Mouse (Mus musculus): ENCODE measurements around the gene Sytl2. TPM values are rescaled to one million over a fixed set of nuclear protein-coding genes. Genes with fewer than 3 reads are reported as not detected.

The Sytl2 gene
- polyA plus RNA-seq, 1 experiment from 2014 or later: 3.1 TPM

DNA sequence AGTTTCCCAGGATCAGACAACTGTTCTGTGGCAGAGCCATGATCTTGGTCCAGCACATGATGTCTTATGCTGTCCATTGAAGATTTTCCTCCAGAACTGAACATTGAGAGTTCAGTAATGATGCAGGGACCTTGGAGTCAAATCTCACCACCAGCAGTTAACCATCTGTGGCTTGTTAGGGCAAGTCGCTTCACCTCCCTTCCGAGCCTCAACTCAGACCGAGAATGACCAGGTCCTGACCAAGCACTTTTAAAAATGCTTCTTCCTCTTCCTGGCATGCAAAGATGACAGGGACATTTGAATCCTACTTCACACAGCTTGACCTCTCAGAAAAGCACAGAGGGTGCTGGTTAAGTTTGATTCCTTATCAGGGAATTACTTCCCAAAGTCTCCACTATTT, 50.1 kb downstream of the Sytl2 start:
- H3K4me1 ChIP-seq: no peaks in the 10 kb centered on the region
- no peak for DNase-seq (ENCODE audit: low spot score)
- H3K36me3 ChIP-seq (replicated peaks): no peaks in the 10 kb centered on the region
- H3K9me3 ChIP-seq: no peaks in the 10 kb centered on the region
- no peaks in the 10 kb centered on the region for H3K27me3 ChIP-seq (replicated peaks; ENCODE audit: low read depth, poor library complexity, severe bottlenecking)
- no peak overlapping the region for H3K4me3 ChIP-seq
- no peak overlapping the region for H3K27ac ChIP-seq (replicated peaks)
- WGBS: 75% methylated on average over 3 of the region's 3 CpGs

DNA sequence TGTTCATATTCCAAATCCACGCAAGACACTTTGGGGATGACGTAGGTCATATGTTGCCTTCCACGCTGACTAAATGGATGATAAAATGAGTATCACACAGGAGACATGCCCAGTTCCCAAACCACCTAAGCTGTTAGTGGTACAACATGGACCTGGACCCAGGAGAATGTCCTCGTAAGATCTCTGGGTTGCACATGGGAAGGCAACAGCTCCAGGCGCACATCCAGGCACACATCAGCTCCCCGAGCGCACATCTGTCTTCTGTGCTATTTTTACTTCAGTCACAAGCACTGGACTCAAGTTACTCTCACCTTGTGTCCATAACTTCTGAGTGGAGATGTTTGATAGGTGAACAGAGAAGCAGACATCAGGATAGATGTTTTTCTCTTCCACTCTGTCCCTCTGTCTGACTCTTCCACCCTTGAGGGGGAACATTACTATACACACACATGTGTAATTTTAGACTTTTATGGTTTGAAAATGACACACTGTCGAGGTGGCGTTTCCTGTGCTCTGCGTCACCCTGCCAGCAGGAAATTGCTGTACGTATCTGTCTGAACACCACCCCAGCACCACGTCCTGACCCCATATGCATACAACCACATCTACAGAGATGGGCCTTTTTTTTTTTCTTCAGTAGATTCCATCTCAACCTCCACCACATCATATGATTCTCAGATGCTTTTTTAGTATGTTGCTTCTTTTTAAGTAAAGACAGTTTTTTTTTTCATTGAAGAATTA, 51.6 kb downstream of the Sytl2 start:
- Histone ChIP-seq H3K36me3 (replicated peaks) (no peaks in the 10 kb centered on the region), H3K27ac (replicated peaks) (no peak overlapping the region)

DNA sequence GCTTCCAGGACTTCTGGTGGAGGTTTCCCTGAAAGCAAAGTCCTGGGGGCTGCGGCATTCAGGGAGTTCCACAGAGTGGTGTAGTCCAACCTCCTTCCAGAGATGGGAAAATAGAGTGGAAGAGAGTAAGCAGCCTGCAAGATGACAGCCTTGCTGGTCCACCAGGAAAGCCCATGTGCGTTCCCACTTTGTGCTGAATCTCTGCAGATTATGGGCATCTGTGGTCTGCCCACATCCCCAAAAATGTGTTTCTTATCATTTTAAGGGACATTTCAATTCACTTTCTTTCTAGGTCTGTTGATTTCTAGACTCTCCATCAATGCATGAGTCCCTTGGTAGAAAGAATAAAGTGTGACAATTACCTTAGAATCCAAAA, 52.2 kb downstream of the Sytl2 start:
- H3K36me3 ChIP-seq (replicated peaks): no peaks in the 10 kb centered on the region
- 91% methylated on average over 2 of the region's 2 CpGs for WGBS
- H3K4me3 ChIP-seq: no peak overlapping the region
- no peaks in the 10 kb centered on the region for H3K9me3 ChIP-seq
- no peak overlapping the region for H3K27ac ChIP-seq (replicated peaks)
- DNase-seq (ENCODE audit: low spot score): no peak
- H3K27me3 ChIP-seq (replicated peaks; ENCODE audit: low read depth, poor library complexity, severe bottlenecking): no peaks in the 10 kb centered on the region
- H3K4me1 ChIP-seq: no peaks in the 10 kb centered on the region

More for the DNA sequence above, 51.6 kb downstream of the Sytl2 start:
- 88% methylated on average over 12 of the region's 12 CpGs for WGBS
- no peaks in the 10 kb centered on the region for H3K27me3 ChIP-seq (replicated peaks; ENCODE audit: low read depth, poor library complexity, severe bottlenecking)
- DNase-seq (ENCODE audit: low spot score): no peak
- H3K4me3 ChIP-seq: no peak overlapping the region
- H3K9me3 ChIP-seq: no peaks in the 10 kb centered on the region
- H3K4me1 ChIP-seq: no peaks in the 10 kb centered on the region

DNA sequence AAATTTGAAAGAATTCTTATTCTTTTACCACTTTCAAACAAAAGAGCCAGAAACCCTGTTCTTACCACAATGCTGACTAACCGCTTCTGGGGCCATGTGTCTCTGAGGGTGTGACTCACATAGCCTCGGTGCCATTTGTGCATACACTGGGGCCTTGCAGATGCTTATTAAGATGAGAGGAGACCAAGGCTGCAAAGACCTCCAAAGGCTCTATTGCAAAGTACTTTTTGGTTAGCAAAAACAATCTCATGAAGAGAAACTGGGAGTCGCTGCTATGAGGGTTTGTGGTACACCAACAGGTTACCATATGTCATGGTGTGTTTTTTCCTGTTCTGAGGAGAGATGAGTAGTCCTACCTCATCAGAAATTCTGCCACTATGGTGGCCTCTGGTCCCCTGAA, 53.4 kb downstream of the Sytl2 start:
- Histone ChIP-seq H3K27me3 (replicated peaks; ENCODE audit: low read depth, poor library complexity, severe bottlenecking) (no peaks in the 10 kb centered on the region), H3K27ac (replicated peaks) (no peak overlapping the region), H3K36me3 (replicated peaks) (no peaks in the 10 kb centered on the region), H3K4me1 (no peaks in the 10 kb centered on the region), H3K4me3 (no peak overlapping the region), H3K9me3 (no peaks in the 10 kb centered on the region)
- DNase-seq (ENCODE audit: low spot score): no peak
- 87% methylated on average over 3 of the region's 3 CpGs for WGBS

DNA sequence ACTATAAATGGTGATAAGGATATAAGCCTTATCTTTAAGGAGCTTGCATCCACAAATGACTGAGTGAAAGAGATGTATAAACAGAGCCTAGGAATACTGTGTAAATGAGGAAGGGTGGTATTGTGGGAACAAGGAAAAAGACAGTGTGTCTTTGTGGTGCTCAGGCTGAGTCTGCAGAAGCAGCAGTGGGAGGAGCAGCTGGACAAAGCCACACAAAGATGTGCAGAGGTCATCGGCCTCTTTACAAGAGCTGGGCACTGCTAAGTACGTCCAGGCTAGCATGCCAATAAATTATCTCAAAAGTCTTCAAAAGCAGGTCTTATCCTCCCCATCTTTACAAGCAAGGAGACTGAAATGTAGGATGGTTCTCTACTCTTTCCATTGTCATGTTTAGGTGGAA, 53.9 kb downstream of the Sytl2 start:
- Histone ChIP-seq H3K27me3 (replicated peaks; ENCODE audit: low read depth, poor library complexity, severe bottlenecking) (no peaks in the 10 kb centered on the region), H3K27ac (replicated peaks) (no peak overlapping the region), H3K9me3 (no peaks in the 10 kb centered on the region), H3K4me1 (no peaks in the 10 kb centered on the region), H3K4me3 (no peak overlapping the region), H3K36me3 (replicated peaks) (no peaks in the 10 kb centered on the region)
- DNase-seq (ENCODE audit: low spot score): no peak
- 74% methylated on average over 2 of the region's 2 CpGs for WGBS

DNA sequence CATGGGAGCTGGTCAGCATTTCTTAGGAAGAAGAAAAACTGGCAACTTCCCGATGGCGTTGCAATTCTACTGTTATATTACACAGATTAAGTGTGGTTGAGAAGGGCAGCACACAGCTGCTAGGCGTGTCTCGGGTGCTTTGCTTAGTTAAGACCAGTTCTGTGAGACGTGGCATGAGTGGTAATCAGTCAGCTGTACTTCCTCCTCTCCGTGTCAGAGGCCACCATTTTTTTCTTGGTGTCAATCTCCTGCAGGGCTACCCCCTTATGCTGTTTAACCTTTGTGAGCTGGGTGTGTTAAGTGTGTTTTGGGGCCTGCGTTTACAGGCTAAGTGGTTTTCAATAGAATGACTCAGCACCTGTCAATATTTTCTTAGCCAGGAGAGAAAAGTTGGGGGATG, 60.7 kb downstream of the Sytl2 start:
- H3K4me1 ChIP-seq: no peaks in the 10 kb centered on the region
- H3K27me3 ChIP-seq (replicated peaks; ENCODE audit: low read depth, poor library complexity, severe bottlenecking): no peaks in the 10 kb centered on the region
- WGBS: 66% methylated on average over 7 of the region's 7 CpGs
- no peaks in the 10 kb centered on the region for H3K36me3 ChIP-seq (replicated peaks)
- no peaks in the 10 kb centered on the region for H3K9me3 ChIP-seq
- no peak for DNase-seq (ENCODE audit: low spot score)
- no peak overlapping the region for H3K27ac ChIP-seq (replicated peaks)
- H3K4me3 ChIP-seq: no peak overlapping the region

DNA sequence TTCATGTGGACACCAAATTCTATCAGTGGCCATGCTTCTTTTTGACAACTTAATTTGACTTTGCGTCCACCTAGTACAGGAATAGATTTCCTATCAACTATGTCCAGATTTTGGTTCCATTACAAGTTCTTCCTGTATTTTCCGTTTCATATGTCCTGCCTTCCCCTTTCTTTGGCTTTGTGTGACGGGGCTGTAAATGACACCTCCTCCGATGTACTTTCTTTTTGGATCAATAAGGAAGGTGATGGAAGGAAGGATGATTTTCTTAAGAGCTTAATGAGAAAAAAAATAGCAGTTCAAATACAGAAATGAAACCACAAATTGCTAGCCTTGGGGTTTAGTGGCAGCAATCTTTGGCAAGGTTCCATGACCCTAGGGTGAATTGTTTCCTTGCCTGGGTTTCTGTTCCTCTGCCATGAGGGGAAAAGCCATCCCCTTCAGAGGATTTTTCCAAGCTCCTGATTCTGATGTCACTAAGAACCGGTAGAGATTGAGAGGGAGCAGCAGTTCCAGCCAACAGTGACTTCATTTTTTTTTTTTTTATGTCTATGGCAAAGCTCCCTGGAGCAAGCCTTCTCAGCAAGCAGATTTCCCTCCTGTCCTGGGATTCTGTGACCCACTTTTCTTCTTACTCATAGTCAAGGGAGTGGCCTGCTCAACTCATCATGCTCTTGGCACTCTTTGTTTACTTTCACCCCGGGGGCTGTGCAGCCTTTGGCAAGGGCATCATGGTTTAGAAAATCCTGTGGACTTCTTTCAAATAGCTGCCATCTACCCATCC, 68.2 kb downstream of the Sytl2 start:
- Histone ChIP-seq H3K9me3 (no peaks in the 10 kb centered on the region), H3K27ac (replicated peaks) (no peak overlapping the region), H3K36me3 (replicated peaks) (no peaks in the 10 kb centered on the region), H3K4me3 (no peak overlapping the region), H3K4me1 (0 out of 2 replicates have a peak, but pooled peaks cover 4% of the 10 kb centered on the region), H3K27me3 (replicated peaks; ENCODE audit: low read depth, poor library complexity, severe bottlenecking) (no peaks in the 10 kb centered on the region)
- 87% methylated on average over 6 of the region's 6 CpGs for WGBS
- no peak for DNase-seq (ENCODE audit: low spot score)

DNA sequence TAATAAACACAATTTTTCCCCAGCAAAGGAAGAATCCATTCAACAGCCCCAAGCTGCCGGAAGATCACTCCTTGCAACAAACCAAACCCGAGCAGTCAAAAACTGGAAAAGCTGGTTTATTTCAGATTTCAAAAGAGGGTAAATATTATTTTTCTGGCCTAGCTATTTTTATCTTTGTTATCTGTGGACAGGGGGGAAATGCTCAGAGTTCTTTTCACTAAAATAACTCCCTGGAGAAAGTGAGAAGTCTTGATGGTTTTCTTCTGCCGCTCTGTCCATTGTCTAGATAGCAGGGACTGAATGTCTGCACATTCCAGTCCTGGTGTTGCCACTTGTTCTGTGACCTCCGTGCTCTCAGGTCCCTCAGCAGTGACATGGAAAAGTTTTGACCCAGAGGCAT, 70.8 kb downstream of the Sytl2 start:
- no peaks in the 10 kb centered on the region for H3K9me3 ChIP-seq
- no peaks in the 10 kb centered on the region for H3K36me3 ChIP-seq (replicated peaks)
- 60% methylated on average over 4 of the region's 4 CpGs for WGBS
- no peak for DNase-seq (ENCODE audit: low spot score)
- H3K4me3 ChIP-seq: no peak overlapping the region
- H3K4me1 ChIP-seq: 0 out of 2 replicates have a peak, but pooled peaks cover 4% of the 10 kb centered on the region
- no peak overlapping the region for H3K27ac ChIP-seq (replicated peaks)
- no peaks in the 10 kb centered on the region for H3K27me3 ChIP-seq (replicated peaks; ENCODE audit: low read depth, poor library complexity, severe bottlenecking)

DNA sequence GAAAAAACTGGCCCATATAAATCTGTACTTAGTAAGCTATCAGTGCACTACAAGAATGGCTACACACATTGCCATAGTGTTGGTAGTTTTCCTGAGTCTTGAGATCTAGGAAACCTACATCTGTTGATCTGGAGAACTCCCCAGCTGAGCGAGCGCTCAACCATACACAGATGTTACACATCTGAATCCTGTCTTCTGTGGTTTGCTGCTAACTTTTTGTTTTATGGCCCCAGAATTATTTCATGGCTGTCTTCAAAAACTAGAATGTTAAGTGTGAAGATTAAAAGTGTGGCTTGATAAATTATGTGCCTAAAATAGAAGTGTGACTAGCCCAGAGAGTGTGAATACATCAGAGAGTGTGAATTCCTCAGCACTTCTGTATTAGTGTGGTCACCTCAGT, 82.4 kb downstream of the Sytl2 start:
- H3K27ac ChIP-seq (replicated peaks): no peak overlapping the region
- H3K36me3 ChIP-seq (replicated peaks): no peaks in the 10 kb centered on the region
- no peaks in the 10 kb centered on the region for H3K9me3 ChIP-seq
- H3K4me3 ChIP-seq: no peak overlapping the region
- H3K4me1 ChIP-seq: peaks cover 8% of the 10 kb centered on the region
- DNase-seq (ENCODE audit: low spot score): no peak
- 88% methylated on average over 2 of the region's 2 CpGs for WGBS
- no peaks in the 10 kb centered on the region for H3K27me3 ChIP-seq (replicated peaks; ENCODE audit: low read depth, poor library complexity, severe bottlenecking)

DNA sequence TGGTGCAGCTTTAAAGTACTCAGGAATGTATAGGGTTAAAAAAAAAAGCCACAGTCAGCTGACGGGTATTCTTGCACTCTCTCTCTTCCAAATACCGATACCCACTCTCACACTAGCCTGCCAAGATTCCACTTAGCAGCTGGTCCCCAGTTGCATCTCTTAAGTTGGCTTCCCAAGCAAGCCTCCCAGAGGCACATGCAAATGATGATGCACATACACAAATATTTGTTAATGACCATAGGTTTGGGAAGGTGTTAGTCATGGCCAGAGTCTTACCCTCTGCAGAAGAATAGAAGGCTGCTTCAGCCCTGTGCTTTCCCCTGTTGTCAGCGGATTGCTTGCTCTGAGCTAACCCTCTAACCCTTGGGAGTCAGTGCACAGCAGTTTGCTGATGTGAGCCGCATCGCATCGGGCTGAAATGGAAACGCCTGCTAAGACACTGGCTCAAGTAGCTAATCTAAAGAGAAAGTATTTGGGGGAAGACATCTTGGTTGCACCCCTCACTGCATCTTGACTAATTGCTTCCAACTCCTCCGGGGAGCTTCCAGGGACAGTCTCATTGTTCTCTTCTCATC, 84.9 kb downstream of the Sytl2 start:
- WGBS: 1% methylated on average over 8 of the region's 8 CpGs
- no peaks in the 10 kb centered on the region for H3K36me3 ChIP-seq (replicated peaks)
- peak overlapping the region; percentile 33 for H3K4me3 ChIP-seq
- no peaks in the 10 kb centered on the region for H3K9me3 ChIP-seq
- H3K27ac ChIP-seq (replicated peaks): no peak overlapping the region
- H3K4me1 ChIP-seq: peaks cover 11% of the 10 kb centered on the region
- peak; percentile 19 for DNase-seq (ENCODE audit: low spot score)
- H3K27me3 ChIP-seq (replicated peaks; ENCODE audit: low read depth, poor library complexity, severe bottlenecking): no peaks in the 10 kb centered on the region

DNA sequence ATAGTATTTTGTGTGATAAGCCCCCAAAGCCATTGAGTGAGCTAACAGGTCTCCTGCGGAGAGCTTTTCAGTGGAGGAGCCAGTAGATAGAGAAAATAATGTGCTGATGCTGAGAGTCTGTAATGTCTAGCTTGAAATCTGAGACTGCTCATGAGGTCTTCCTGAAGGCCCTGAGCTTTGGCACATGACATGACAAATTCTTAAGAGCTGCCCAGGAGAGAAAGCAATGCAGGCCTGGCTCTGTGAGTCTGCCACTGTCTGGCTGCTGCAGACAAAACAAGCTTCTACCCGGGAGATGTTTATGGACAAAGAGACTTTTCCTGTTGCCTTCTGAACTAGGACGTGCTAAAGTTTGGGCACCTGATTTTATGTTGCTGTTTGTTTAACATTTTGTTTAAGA, 87.7 kb downstream of the Sytl2 start:
- H3K4me1 ChIP-seq: peaks cover 11% of the 10 kb centered on the region
- no peaks in the 10 kb centered on the region for H3K9me3 ChIP-seq
- H3K4me3 ChIP-seq: no peak overlapping the region
- no peaks in the 10 kb centered on the region for H3K27me3 ChIP-seq (replicated peaks; ENCODE audit: low read depth, poor library complexity, severe bottlenecking)
- no peaks in the 10 kb centered on the region for H3K36me3 ChIP-seq (replicated peaks)
- WGBS: 36% methylated on average over 3 of the region's 3 CpGs
- no peak overlapping the region for H3K27ac ChIP-seq (replicated peaks)
- no peak for DNase-seq (ENCODE audit: low spot score)

DNA sequence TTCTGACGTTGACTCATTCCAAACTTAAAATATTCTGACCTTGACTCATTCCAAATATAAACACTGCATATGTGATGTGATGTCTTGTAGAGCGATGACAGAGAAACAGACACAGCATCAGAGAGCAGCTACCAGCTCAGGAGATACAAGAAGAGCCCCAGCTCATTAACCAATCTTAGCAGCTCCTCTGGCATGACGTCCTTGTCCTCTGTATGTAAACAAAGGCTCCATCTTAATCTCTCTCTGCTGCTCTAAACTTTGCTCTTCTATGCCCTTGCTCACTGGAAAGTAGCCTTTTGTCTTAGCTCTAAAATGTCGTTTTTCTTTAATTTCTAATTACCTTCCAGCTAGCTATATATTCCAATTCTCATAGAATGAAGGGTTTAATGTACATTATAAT, 93.0 kb downstream of the Sytl2 start:
- Histone ChIP-seq H3K36me3 (replicated peaks) (no peaks in the 10 kb centered on the region), H3K4me1 (no peaks in the 10 kb centered on the region; the same call in 1 of the 2 replicates), H3K4me3 (no peak overlapping the region), H3K27ac (replicated peaks) (no peak overlapping the region), H3K27me3 (replicated peaks; ENCODE audit: low read depth, poor library complexity, severe bottlenecking) (no peaks in the 10 kb centered on the region), H3K9me3 (no peaks in the 10 kb centered on the region)
- 52% methylated on average over 4 of the region's 4 CpGs for WGBS
- DNase-seq (ENCODE audit: low spot score): no peak

DNA sequence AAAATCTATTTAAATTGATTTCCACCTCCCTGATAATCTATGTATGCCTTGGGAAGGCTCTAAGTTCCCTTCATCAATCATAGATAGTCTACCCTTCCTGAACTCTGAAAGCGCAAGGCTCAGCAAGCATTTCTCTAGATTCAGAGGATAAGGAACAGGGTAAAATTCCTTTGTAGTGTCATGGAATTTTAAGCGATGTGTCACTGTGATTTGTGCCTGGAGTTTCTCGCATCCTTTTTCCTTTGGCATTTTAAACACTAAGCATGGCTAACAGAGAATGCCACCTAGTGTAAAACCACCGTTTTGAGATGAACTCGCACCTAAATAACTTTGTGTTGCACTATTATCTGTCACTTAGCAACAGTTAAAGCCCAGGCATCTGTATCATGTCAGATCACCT, 93.9 kb downstream of the Sytl2 start:
- 83% methylated on average over 5 of the region's 5 CpGs for WGBS
- H3K27ac ChIP-seq (replicated peaks): no peak overlapping the region
- H3K27me3 ChIP-seq (replicated peaks; ENCODE audit: low read depth, poor library complexity, severe bottlenecking): no peaks in the 10 kb centered on the region
- H3K4me3 ChIP-seq: no peak overlapping the region
- DNase-seq (ENCODE audit: low spot score): no peak
- no peaks in the 10 kb centered on the region for H3K9me3 ChIP-seq
- H3K36me3 ChIP-seq (replicated peaks): no peaks in the 10 kb centered on the region
- no peaks in the 10 kb centered on the region; the same call in 1 of the 2 replicates for H3K4me1 ChIP-seq
